Mouse (Mus musculus) heart, postnatal 14 days (tissue): ENCODE data around the gene Tctn1. TPM values are rescaled to one million over a fixed set of nuclear protein-coding genes. Genes with fewer than 3 reads are reported as not detected.
A peak's percentile ranks its signal among the peaks of the same experiment; 100 is the strongest.
"Not testable (repeated sequence)": the region's sequence is repeated elsewhere in the genome, so short reads cannot be mapped to it uniquely, and the experiment has no call there.

Experiments
- DNase-seq, 2 experiments: peaks; one replicate each; pipeline ENCODE4 v3.0.0; 2021 to 2022
- intact Hi-C: fragments of 180-260 bp; cut with DNase I; formaldehyde crosslinking; loops from one replicate; pipeline ENCODE4 v1.15.1; 2025
- total RNA-seq, 2 experiments: library from RNA; stranded (reverse); gene quantifications; 2 replicates each; pipeline ENCODE4 v1.2.3; 2021

Gene Tctn1
- total RNA-seq, 2 experiments from 2014 or later: 5.2 to 6.7 TPM

- intact Hi-C loops: no loop called here
- DNase-seq: no peak
Measured at GRCm38 (mm10) chr5:122228772-122229171, 35.5 kb downstream of the Tctn1 start.

GRCm38 (mm10) chr5:122228271-122228765 is 35.9 kb downstream of the Tctn1 start:
- DNase-seq: no peak
- intact Hi-C loops: no loop called here

GRCm38 (mm10) chr5:122224291-122224690 is 40.0 kb downstream of the Tctn1 start:
- intact Hi-C loops: no loop called here
- DNase-seq: no peak

GRCm38 (mm10) chr5:122221085-122221484 is 43.2 kb downstream of the Tctn1 start:
- intact Hi-C loops: no loop called here

GRCm38 (mm10) chr5:122219655-122220629 is 44.3 kb downstream of the Tctn1 start:
- no peak for DNase-seq
- intact Hi-C loops: no loop called here

More at GRCm38 (mm10) chr5:122221085-122221484, 43.2 kb downstream of the Tctn1 start:
- no peak for DNase-seq

- intact Hi-C loops: no loop called here
- DNase-seq: no peak
Measured at GRCm38 (mm10) chr5:122218928-122219327, 45.3 kb downstream of the Tctn1 start.

- no peak for DNase-seq
- intact Hi-C loops: no loop called here
Measured at GRCm38 (mm10) chr5:122218109-122218905, 46.0 kb downstream of the Tctn1 start.

- no peak for DNase-seq
- intact Hi-C loops: no loop called here
Measured at GRCm38 (mm10) chr5:122217636-122218035, 46.6 kb downstream of the Tctn1 start.

- no peak for DNase-seq
- intact Hi-C loops: no loop called here
Measured at GRCm38 (mm10) chr5:122213861-122214260, 50.4 kb downstream of the Tctn1 start.

GRCm38 (mm10) chr5:122212820-122213219 is 51.4 kb downstream of the Tctn1 start:
- DNase-seq, intact Hi-C loops: not testable (repeated sequence)

- DNase-seq: no peak
- intact Hi-C loops: no loop called here
Measured at GRCm38 (mm10) chr5:122212125-122212524, 52.1 kb downstream of the Tctn1 start.

GRCm38 (mm10) chr5:122210890-122211289 is 53.4 kb downstream of the Tctn1 start:
- no peak for DNase-seq
- intact Hi-C loops: no loop called here

GRCm38 (mm10) chr5:122209591-122210368 is 54.5 kb downstream of the Tctn1 start:
- DNase-seq: peak; percentile 58 to 60
- intact Hi-C loops: no loop called here

GRCm38 (mm10) chr5:122208909-122209308 is 55.4 kb downstream of the Tctn1 start:
- DNase-seq: no peak
- intact Hi-C loops: no loop called here

GRCm38 (mm10) chr5:122206475-122206874 is 57.8 kb downstream of the Tctn1 start, which contains the start of gene Hvcn1:
Gene Hvcn1 (plus strand): TSS chr5:122206804.
- intact Hi-C loops: no loop called here
- DNase-seq: no peak

GRCm38 (mm10) chr5:122204180-122204579 is 60.1 kb downstream of the Tctn1 start:
- intact Hi-C loops: no loop called here
- DNase-seq: no peak

GRCm38 (mm10) chr5:122201904-122202303 is 62.4 kb downstream of the Tctn1 start:
- DNase-seq: no peak
- intact Hi-C loops: no loop called here

GRCm38 (mm10) chr5:122200872-122201271 is 63.4 kb downstream of the Tctn1 start:
- intact Hi-C loops: no loop called here
- no peak for DNase-seq

- no peak for DNase-seq
Measured at GRCm38 (mm10) chr5:122192347-122192746, 71.9 kb downstream of the Tctn1 start.

More at GRCm38 (mm10) chr5:122192347-122192746, 71.9 kb downstream of the Tctn1 start:
- intact Hi-C loops: no loop called here
